27 mouse cellular contexts compared by ENCODE assay signal in genomic region chr5:143809421-143810090, GRCm38 (mm10). TPM values are rescaled to one million over a fixed set of nuclear protein-coding genes. Genes with fewer than 3 reads are reported as not detected.
A peak's percentile ranks its signal among the peaks of the same experiment; 100 is the strongest.
DNase-seq lines count a peak whose midpoint lies in the region; ATAC-seq lines count a peak whose summit lies in the region.
"Had no signal": no experiment of that assay in that cellular context is flagged by ENCODE, and none has a peak within 500 bp of the region (broad histone marks: within the 10 kb centered on the region; RNA-seq: fewer than 3 reads in every experiment).

No protein-coding gene starts in this region.

- H3K9ac ChIP-seq in forebrain, embryonic 16.5 days (replicated peaks; ENCODE audit: low read depth, low read length): no peak overlapping the region
- no peak overlapping the region for H3K9ac ChIP-seq in neural tube, embryonic 15.5 days (replicated peaks)
- H3K9ac ChIP-seq: embryonic facial prominence, embryonic 13.5 days; forebrain, embryonic 12.5 days; hindbrain, embryonic 12.5 days; intestine, embryonic 15.5 days; limb, embryonic 13.5 days; lung, embryonic 15.5 days; midbrain, embryonic 15.5 days had no signal

- no peak overlapping the region for H3K4me2 ChIP-seq in forebrain, embryonic 16.5 days (ENCODE audit: low read length)
- no peak overlapping the region for H3K4me2 ChIP-seq in neural tube, embryonic 15.5 days
- H3K4me2 ChIP-seq: embryonic facial prominence, embryonic 13.5 days; forebrain, embryonic 12.5 days; heart, embryonic 11.5 days; hindbrain, embryonic 12.5 days; intestine, embryonic 15.5 days; limb, embryonic 13.5 days; liver, embryonic 11.5 days; lung, embryonic 15.5 days; midbrain, embryonic 15.5 days had no signal

- H3K9me3 ChIP-seq in forebrain, embryonic 16.5 days (ENCODE audit: control insufficient read depth, low read length): no peaks in the 10 kb centered on the region
- H3K9me3 ChIP-seq in forebrain, embryonic 10.5 days: no peaks in the 10 kb centered on the region
- H3K9me3 ChIP-seq in neural tube, embryonic 15.5 days (replicated peaks): no peaks in the 10 kb centered on the region
- H3K9me3 ChIP-seq: embryonic facial prominence, embryonic 13.5 days; forebrain, embryonic 12.5 days; hindbrain, embryonic 12.5 days; intestine, embryonic 15.5 days; limb, embryonic 13.5 days; lung, embryonic 15.5 days; midbrain, embryonic 10.5 days; midbrain, embryonic 15.5 days had no signal

- peak overlapping the region; percentile 23; the same call in 1 of the 2 replicates for H3K27ac ChIP-seq in forebrain, embryonic 16.5 days (ENCODE audit: low read length)
- no peak overlapping the region for H3K27ac ChIP-seq in forebrain, embryonic 10.5 days
- H3K27ac ChIP-seq in neural tube, embryonic 15.5 days (replicated peaks): no peak overlapping the region
- H3K27ac ChIP-seq: embryonic facial prominence, embryonic 13.5 days; forebrain, embryonic 12.5 days; hindbrain, embryonic 12.5 days; hindbrain, postnatal 0 days; intestine, embryonic 15.5 days; kidney, postnatal 0 days; limb, embryonic 13.5 days; lung, embryonic 15.5 days; midbrain, embryonic 10.5 days; midbrain, embryonic 15.5 days had no signal

- WGBS in forebrain, embryonic 16.5 days: 75% methylated on average over 3 of the region's 3 CpGs
- WGBS in forebrain, embryonic 10.5 days: 86% methylated on average over 3 of the region's 3 CpGs
- 90% methylated on average over 3 of the region's 3 CpGs for WGBS in neural tube, embryonic 15.5 days

- no peak overlapping the region for H3K4me3 ChIP-seq in forebrain, embryonic 16.5 days (replicated peaks; ENCODE audit: low read length)
- no peak overlapping the region for H3K4me3 ChIP-seq in forebrain, embryonic 10.5 days
- H3K4me3 ChIP-seq in neural tube, embryonic 15.5 days (replicated peaks): no peak overlapping the region
- H3K4me3 ChIP-seq: embryonic facial prominence, embryonic 13.5 days; forebrain, embryonic 12.5 days; hindbrain, embryonic 12.5 days; intestine, embryonic 15.5 days; limb, embryonic 13.5 days; lung, embryonic 15.5 days; midbrain, embryonic 10.5 days; midbrain, embryonic 15.5 days had no signal

- no peak for ATAC-seq in forebrain, embryonic 16.5 days
- no peak for ATAC-seq in neural tube, embryonic 15.5 days (ENCODE audit: low FRiP score)
- ATAC-seq: hindbrain, postnatal 0 days; intestine, embryonic 15.5 days; midbrain, embryonic 15.5 days; Patski had no signal

- H3K36me3 ChIP-seq in forebrain, embryonic 16.5 days (ENCODE audit: control insufficient read depth, insufficient read depth): no peaks in the 10 kb centered on the region
- H3K36me3 ChIP-seq in forebrain, embryonic 10.5 days (replicated peaks): no peaks in the 10 kb centered on the region
- no peaks in the 10 kb centered on the region for H3K36me3 ChIP-seq in splenic B cell, adult 2 months (ENCODE audit: control insufficient read depth, insufficient read depth, low read length, poor library complexity, severe bottlenecking)
- no peaks in the 10 kb centered on the region for H3K36me3 ChIP-seq in neural tube, embryonic 15.5 days
- H3K36me3 ChIP-seq: embryonic facial prominence, embryonic 13.5 days; forebrain, embryonic 12.5 days; hindbrain, embryonic 12.5 days; intestine, embryonic 15.5 days; limb, embryonic 13.5 days; lung, embryonic 15.5 days; midbrain, embryonic 10.5 days; midbrain, embryonic 15.5 days had no signal

- H3K4me1 ChIP-seq in forebrain, embryonic 16.5 days (replicated peaks; ENCODE audit: control insufficient read depth, insufficient read depth, low read length): no peaks in the 10 kb centered on the region
- H3K4me1 ChIP-seq in forebrain, embryonic 10.5 days: no peaks in the 10 kb centered on the region
- H3K4me1 ChIP-seq in neural tube, embryonic 15.5 days: no peaks in the 10 kb centered on the region
- H3K4me1 ChIP-seq: embryonic facial prominence, embryonic 13.5 days; forebrain, embryonic 12.5 days; hindbrain, embryonic 12.5 days; intestine, embryonic 15.5 days; limb, embryonic 13.5 days; lung, embryonic 15.5 days; midbrain, embryonic 10.5 days; midbrain, embryonic 15.5 days had no signal

- DNase-seq in forebrain, embryonic 10.5 days (ENCODE audit: extremely low spot score, low spot score): no peak
- peak; percentile 19 for DNase-seq in left cerebral cortex, adult 11 months (ENCODE audit: low spot score)
- DNase-seq in left cerebral cortex, adult 18-20 months (ENCODE audit: low spot score in 2 of 2): no peak
- peak; percentile 68 for DNase-seq in A20 (ENCODE audit: low read depth, low spot score)
- DNase-seq in splenic B cell, adult 2 months (ENCODE audit: low read depth, low spot score): peak; percentile 31
- DNase-seq: adrenal gland, postnatal 10 days; cerebellum, adult 11-12 months; cerebellum, adult 9-11 months; heart, postnatal 36 days; kidney, adult 8-10 months; kidney, postnatal 4 days; layer of hippocampus, adult 9-11 months had no signal

- H3K27me3 ChIP-seq in forebrain, embryonic 16.5 days (replicated peaks; ENCODE audit: control insufficient read depth, insufficient read depth, low read length): no peaks in the 10 kb centered on the region
- no peaks in the 10 kb centered on the region for H3K27me3 ChIP-seq in forebrain, embryonic 10.5 days (ENCODE audit: poor library complexity, severe bottlenecking)
- H3K27me3 ChIP-seq in splenic B cell, adult 2 months (ENCODE audit: control insufficient read depth, insufficient read depth, low read length, poor library complexity, severe bottlenecking): no peaks in the 10 kb centered on the region
- H3K27me3 ChIP-seq in neural tube, embryonic 15.5 days (replicated peaks): no peaks in the 10 kb centered on the region
- H3K27me3 ChIP-seq: embryonic facial prominence, embryonic 13.5 days; forebrain, embryonic 12.5 days; hindbrain, embryonic 12.5 days; intestine, embryonic 15.5 days; limb, embryonic 13.5 days; lung, embryonic 15.5 days; midbrain, embryonic 15.5 days had no signal

RNA-seq across cellular contexts. Expression of gene Eif2ak1, which starts 8.0 kb away (rescaled TPM):
- polyA plus RNA-seq in forebrain, embryonic 16.5 days (2015; fragmentation: Nextera tagmentation; extraction: Ambion mirVana): 49.6 and 50.9 TPM in 2 replicates
- polyA plus RNA-seq in forebrain, embryonic 10.5 days (2016; fragmentation: Nextera tagmentation; extraction: Ambion mirVana): 46.6 and 47.4 TPM in 2 replicates
- 10 to 100 TPM; 43.8 to 45.4 TPM for total RNA-seq in left cerebral cortex, adult 18-20 months (2021)
- 48.2 and 50.7 TPM in 2 replicates for polyA plus RNA-seq in neural tube, embryonic 15.5 days (2015; fragmentation: Nextera tagmentation; extraction: Ambion mirVana)

Comparison
In these comparisons a context has a peak if more than half of its experiments do, and no peak if none do; other contexts are left out.
1. DNase-seq: peak in left cerebral cortex, adult 11 months (single experiment), A20 (single experiment) and splenic B cell, adult 2 months (single experiment); none in forebrain, embryonic 10.5 days (single experiment) and left cerebral cortex, adult 18-20 months (0 of 2).